Mouse (Mus musculus): ENCODE measurements at regions not wholly inside any gene's neighbourhood (a gene's known extent, or its start where the extent isn't known, plus 50 kb on each side); places are given as distances from the start of the nearest gene placed in this dataset.

DNA sequence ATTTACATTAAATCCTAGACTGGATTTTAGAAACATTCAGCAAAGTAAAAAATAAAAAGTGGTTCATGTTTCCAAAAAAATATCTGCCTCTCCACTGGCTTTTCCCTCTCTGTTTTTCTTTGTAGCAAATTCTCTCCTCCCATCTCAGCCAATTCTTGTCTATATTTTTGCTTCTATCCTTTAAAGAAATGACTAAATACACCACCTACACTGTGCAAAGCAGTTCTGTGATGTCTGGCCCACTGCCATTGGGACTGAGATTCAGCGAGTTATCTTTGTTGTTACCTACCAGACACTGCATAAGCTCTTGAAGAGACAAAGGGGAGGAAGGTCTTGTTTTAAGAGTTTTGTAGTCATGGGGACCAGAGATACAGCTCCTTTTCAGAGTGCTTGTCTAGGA lies 835.8 kb upstream of the Klhl29 start:
- no peak for DNase-seq

DNA sequence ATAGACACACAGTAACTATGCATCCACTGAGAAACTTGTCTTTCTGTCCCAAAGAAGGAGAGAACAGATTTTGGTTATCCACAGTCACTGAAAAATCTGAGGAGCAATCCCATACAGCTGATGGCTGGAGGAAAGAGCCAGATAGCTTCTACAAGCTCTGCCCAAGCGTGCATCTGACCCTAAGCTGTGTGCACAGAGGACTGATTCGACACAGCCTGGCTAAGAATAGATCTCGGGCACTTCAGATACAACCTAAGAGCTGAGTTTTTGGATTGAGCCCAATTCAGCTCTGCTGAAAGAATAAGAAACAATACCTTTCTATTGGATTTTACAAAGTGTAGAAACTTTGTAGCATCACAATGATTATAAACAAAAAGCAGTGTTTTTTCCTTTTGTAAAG lies 813.8 kb upstream of the Klhl29 start:
- no peak for DNase-seq

DNA sequence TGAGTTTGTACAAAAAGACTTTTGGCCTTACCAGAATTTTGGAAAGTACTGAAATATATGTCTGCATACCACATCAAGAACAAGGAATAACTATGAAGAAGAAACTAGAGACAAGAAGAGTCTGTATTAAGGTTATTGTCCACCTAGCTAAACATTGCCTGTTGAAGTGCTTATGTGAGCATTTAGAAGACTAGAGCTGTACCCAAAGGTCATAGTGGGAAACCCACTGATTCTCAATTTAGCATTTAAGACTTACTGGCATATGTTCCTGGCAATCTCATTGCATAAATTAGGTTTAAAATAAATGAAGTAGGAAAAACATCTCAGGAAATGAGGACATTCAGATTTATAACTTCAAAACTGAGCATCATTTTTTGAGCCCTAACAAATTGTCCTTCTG lies 793.3 kb upstream of the Klhl29 start:
- DNase-seq, result no peak

DNA sequence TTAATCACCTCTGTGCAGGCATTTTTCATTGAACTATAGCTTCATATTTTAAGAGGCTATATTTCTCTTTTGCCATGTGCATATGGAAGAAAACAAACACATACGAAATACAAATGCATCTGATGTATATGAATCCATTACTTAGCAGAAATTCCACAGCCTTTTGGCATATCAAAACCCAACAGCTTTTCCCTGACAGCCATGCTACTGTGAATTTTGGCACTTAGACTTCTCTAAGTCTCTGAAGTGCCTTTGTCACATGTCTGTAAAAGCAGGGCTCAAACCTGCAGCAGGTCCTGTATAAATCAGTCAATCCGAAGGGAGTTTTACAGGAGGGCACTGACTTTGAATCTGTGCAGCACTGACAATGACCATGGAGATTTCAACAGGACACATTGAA lies 778.8 kb upstream of the Klhl29 start:
- DNase-seq, result no peak

DNA sequence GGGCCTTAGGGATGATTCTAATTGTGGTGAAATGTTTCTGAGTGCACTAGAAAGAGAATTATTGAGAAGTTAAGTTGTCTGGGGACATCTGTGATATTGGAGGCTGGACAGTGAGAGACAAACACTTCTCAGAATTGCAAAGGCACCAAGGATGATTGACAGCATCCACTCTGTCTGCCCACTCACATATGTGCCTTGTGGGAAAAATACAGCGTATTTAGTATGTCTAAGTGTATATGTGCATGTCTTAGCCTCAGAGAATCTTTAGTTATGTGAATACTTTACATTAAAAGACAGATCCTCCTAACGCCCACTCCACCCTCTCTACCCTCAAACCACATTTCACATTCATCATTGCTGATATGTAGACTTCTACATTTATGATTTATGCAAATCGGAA lies 776.0 kb upstream of the Klhl29 start:
- no peak for DNase-seq

DNA sequence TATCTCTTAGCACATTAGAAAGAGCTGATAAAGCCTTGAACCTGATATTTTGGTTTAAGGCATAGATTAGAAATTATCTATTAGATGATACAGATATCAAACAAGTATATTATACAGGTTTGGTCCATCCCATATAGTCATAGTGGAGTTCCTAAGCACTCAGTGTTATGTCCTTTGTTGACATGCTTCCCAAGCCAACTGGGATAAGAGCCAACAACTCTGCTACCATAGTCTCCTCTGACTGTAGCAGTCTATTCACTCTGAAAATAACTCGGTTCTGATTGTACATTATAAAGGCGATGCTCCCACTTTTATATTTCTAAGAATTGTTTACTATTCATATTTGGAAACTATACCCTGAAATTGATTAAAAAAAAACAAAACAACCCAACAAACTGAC lies 757.0 kb upstream of the Klhl29 start:
- no peak for DNase-seq

DNA sequence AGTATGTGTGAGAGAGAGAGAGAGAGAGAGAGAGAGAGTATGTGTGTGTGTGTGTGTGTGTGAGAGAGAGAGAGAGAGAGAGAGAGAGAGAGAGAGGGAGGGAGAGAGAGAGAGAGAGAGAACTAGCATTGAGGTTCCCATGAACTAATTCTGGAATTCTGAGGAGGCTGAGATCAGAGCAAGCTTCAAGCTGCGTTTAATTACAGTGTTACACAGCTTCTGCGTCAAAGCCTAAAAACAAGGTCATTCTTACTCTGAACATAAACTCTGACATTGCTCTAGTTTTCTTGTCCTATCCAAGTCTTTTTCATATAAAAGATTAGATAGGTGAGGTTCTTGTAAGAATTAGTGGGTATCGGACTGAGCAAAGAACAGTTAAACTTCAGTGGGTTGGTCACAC lies 744.1 kb upstream of the Klhl29 start:
- no peak for DNase-seq

DNA sequence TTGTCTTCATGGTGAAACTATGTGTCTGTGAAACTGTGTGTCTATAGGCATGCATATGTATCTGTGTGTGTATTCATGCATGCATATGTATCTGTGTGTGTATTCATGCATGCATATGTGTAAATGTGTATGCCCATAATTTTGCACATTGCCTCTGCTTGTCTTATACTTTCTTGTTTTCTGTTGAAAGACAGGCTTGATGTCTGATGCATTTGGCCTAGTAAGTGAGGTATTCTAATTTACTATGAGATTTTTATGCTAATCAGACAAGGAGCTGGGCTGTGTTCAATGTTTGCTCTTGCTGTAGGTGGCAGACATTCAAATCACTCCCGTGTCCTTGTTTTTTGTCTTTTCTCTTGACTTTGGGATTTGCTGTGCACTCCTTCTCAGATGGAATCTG lies 739.8 kb upstream of the Klhl29 start:
- no peak for DNase-seq

DNA sequence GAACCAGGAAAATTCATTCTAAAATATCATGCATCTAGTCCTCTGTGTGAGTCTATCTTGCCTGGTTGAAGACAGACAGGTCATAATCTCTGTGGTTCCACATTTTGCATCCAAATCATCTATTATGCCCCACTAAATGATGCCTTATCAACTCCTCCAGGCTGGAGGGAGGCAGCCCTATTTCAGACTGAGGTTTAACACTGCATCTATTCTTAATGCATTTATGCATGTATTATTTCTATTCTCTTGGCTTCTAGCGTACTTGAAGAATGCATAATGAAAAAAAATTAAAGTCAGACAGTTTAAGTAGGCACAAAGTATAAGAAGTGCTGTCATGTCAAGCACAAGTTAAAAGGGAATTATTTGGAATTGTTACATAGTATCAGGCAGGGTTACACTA lies 721.8 kb upstream of the Klhl29 start:
- DNase-seq, result no peak

DNA sequence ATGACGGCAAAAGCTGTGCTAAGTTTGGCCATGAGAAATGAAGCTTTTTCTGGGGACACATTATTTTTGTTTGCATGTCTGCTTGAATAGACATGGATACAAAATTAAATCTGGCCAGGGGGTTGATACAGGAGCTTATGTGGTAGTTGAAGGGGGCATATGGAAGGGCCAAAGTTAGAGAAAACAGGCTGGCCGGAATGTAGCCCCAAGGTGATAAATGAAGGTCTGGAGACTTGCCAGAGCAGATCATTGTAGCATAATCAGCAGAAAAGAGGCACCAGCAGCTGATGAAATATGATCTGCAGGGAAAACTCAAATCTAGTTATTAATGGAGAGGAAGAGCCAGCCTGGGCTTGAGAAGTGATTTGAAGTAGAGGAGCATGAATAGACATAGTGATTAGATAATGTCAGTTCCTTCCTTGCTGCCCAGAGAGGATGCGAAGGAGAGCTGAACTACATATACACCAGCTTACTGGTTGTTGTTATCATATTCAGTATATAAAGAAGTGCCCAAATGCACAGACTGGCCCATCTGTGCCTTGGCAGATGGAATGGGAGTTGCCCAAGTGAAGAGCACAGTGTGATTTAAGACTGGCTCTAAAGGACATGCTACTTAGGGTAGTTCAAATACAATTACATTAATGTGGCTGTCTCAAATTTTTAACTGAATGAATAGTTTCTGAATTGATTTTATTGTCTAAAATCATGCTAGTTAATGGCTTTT lies 712.3 kb upstream of the Klhl29 start:
- no peak for DNase-seq

DNA sequence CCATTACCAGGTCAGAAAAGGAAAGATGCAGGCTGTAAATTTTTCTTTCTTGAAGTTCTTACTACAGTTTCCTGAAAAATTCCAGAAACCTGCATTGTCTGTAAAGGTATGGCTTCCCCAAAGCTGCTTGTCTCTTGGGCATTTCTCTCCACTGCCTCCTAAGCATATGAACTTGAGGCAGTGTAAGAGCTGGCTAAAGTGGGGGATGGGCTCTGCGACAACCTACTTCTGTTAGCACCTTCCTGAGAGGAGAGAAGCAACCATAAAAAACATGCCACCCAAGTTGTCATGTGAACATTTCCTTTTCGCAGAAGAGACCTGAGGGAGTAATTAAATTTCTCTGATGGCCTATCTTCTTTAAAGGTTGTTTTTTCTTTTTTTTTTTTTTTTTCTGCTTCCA lies 711.6 kb upstream of the Klhl29 start:
- no peak for DNase-seq

DNA sequence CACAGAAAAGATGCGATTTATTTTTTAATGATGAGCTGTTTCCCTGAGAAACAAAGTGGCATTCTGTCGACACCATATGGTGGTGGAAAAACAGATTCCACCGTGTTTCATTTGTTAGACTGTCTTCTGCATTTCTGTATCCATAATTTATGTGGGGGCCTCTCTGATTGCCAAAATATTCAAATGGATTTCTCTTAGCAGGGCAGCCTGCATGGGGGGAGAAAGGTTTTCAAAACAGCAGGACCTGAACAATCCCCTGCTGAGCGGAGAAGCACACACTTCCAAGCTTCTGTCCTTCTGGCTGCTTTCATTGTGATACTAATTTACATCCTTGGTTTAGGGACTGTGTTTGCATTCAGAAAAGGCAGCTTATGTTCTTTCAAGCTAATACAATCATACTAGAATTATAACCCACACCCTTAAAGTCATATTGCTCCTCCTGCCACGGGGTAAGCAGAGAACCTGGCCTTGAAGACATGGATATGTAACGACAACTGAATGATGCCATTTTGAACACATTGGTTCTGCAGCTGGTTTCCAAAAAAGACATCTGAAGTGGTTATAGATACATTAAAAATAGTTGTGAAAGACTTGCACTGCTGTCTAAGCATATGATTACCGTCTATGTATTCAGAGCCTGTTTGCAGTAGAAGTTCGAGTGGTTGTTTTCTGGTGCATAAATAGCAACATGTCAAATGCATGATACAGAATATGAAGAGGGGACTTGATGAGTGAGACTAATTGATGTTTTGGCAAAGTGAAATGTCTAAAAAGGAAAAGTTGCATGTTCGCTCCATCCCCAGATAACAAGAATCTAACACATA lies 671.6 kb upstream of the Klhl29 start:
- DNase-seq, result no peak

DNA sequence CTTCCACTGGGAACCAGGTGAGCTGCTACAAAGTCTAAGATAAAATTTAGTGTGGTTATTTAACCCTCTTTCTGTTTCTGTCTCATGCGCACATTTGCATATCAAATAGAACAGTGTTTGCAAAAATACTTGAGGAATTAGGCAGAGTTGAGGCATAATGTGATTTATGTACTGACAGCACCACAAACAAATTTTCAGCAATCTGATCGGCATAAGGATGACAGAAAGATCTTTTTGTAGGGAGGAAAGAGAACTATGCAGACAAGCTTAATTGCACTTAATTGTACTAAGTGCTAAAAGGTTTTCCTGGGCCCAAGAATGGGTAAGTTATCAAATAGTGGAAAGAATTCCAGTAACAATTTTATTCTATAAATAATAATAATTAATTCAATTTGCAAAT lies 670.6 kb upstream of the Klhl29 start:
- no peak for DNase-seq

DNA sequence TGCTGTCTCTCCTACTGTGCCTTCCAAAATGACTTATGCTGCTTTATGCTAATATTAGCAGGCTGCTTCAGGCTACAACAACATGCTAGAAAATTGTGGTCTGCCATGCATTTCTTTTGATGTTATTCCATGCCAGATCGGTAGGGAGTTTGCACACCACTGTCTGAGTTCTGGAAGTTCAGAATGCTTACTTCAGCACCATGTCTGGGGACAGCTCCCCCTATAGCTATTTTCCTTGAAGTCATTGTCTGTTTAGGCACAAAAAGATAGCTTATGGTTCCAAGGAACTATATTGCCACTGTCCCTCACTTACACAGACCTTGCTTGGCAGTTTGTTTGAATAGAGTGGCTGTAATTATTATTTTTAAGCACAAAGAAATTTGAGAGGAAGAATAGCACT lies 666.8 kb upstream of the Klhl29 start:
- DNase-seq, result no peak

DNA sequence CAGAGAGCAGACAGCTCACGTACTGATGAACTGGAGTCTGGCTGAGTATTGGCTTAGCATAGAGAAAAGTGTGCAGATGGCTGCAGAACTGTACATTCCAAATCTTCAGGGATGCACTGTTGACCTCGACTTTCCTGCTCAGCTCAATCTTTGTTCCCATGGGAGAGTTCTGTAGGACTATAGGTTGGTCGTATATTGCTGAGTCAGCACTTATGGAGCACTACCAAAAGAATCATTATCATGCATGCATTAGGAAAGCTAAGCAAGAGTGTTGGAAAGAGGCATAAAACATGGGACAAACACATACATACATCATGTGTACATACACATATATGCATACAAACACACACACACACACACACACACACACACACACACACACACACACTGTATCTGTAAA lies 648.6 kb upstream of the Klhl29 start:
- DNase-seq, result no peak

DNA sequence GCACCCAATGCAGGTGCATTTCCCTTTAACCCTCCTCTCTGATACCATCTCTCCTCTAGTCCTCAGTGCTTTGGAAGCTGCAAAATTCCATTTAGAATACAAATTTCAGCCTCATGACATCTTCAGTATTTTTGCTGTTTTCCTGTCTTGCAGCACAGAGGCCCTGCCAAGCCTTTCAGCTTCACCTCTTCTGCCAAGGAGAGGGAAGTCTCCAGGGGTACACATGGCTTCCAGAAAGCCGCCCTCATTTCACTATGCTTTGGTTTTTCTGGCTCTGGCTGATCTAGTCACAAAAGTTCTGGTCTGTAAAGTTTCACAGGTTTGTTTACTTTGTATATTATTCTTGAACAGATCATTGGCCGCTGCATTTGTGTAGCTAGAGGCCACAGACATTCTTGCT lies 647.0 kb upstream of the Klhl29 start:
- no peak for DNase-seq

DNA sequence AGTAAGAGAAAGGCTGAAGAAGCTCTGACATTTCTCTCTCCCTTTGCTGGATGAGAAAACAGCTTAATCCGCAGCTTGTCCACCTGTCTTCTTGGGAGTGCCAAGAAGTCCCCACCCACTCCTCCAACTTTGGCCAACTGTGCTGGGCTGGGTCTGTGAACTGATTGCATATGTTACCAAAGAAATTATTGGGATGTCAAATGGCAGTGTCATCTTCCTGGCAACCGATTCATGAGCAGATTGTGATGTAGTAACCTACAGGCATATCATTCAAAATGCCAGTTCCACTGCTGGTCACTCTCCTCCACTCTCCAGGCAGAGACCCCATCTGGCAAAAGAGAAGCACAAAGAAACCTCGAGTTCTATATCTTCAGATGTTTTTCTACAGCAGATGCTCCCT lies 625.5 kb upstream of the Klhl29 start:
- no peak for DNase-seq

DNA sequence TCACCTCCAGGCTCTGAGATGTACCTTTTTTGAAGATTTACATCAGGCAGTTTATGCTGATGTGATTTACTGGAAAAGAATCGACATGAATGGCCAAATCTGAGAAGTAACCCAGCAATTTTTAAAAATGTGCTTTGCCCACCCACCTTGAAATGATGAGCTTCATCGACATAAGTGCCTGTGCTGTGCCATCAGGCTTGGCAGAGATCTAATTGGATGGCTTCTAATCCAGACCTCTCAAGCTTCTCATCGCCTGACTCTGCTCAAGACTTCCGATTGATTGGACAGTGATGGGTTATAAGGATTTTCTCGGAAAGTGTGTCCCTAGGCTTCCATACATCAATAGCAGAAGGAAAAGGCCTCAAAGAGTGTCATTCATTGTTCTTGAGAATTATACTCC lies 621.9 kb upstream of the Klhl29 start:
- no peak for DNase-seq

DNA sequence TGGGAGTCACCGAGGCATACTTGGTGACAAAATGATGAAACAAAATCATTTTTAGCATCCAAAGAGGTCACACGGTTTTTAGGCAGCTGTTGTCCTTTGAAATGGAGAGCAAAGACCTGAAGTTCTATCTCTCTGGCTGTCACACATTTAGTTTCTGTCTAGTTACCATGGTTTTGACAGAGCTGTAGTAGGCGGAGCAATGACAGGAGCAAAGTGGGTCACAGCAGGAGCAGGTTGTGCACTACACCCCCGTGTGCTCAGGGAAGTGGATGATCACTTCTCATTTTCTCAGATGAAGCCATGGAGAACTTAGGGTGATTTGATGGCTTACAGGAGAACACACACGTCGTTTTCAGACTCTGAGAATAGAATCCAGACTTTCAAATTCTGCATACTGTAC lies 621.2 kb upstream of the Klhl29 start:
- no peak for DNase-seq

DNA sequence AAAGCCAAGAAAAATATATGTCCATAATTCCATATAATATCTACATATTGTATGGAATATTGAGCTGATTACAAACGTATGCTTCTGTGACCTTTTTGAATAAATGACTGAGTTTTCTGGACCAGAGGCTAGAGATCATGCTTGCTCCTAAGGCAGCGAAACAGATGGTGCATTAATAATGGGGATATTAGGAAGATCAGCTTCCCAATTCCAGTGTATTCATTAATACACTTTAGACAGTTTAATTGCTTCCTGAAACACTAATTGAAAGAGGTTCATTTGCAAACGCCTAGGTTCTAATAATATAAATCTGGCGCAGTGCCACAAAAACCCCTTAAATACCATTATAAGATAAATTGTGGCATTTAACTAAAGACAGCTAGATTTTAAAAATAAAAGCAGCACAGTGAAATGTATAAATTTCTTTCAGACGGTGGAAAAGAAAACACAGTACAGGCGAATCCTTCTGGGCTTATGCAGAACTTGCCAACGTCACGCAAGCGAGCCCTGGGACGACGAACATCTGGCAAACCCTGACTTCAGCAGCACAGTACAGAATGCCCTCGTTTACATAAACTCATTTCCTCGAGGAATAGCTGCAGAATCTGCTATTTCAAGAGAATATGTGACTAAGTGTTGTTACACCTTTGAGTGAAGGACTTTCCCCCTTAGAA lies 608.6 kb upstream of the Klhl29 start:
- no peak for DNase-seq

DNA sequence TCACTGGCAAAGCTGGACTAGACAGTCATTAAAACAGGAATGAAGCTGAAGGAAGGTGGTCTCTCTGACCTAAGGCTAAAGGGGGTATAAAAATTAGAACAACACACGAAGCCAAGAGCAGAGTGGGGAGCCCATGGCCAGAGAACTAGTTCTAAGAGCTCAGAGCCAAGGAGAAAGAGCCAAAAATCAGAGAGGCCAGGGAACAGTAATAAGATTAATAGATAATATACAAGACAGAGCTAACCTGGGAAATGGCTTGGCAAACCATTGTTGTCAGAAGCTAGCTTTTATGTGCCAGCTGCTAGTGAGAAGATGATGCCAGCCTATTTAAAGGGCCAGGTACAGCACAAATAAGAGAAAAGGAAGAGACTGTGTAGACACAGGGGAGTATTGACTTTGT lies 606.6 kb upstream of the Klhl29 start:
- DNase-seq, result no peak

DNA sequence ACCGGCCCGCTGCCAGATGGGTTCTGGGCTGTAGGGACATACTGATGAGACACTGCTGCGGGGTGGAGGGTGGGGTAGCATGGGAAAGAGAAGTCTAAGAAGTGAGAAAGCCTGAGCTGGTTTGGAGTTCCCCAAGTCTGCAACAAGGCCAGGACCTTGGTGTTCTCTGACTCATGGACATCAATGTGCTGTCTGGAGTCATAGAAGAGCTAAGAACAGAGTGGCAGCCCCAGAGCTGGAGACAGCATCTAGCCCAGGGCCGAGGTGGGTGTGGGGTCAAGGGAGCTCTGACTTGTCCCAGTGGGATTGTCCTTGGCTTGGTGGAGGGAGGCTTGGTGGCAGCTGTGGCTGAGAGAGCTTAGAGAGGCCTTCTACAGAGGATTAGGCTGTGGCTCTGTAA lies 600.4 kb upstream of the Klhl29 start:
- DNase-seq, result peak; percentile 48

DNA sequence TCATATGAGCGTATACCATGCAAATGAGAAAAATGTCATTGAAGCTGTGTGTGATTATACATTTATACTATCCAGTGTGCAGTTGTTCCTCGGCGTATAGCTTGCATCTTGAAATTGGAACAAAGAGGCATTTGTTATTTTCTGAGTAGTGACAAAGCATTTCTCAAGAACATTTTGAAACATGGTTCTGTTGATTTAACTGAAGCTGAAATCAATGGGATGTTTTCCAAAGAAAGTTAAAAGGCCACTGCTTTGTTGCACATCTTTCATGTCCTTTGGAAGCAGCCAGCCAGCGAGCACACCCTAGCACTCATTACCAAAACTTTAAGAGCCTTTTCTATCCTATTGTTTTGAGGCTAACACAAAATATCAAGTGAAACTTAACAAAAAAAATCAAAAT lies 594.1 kb upstream of the Klhl29 start:
- DNase-seq, result no peak

DNA sequence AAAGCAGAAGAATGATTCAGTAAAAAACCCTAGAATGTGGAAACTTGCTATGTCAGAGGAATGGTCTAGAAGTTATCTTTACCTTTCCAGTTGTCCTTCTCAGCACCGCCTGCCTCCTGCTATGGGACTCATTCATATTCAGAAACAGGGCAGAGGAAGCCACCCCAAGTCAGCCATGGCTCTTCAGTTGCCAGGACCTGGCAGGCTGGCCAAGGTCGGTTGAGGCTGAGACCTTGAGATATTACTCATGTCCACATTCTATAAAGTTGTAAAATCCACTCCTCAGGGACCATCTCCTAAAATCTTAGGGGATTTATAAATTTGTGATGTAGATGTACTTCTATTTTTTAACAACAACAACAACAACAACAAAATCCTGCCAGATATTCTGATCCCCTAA lies 580.7 kb upstream of the Klhl29 start:
- DNase-seq, result peak; percentile 27

Measured in adrenal gland, postnatal 25 days (tissue).